Mouse (Mus musculus) megakaryocyte, adult 5-6 weeks (primary cell): Measurements from ENCODE around the gene Pbld1. TPM values are rescaled to one million over a fixed set of nuclear protein-coding genes. Genes with fewer than 3 reads are reported as not detected.

Experiments used
- ATAC-seq: 2 replicates; pipeline ENCODE4 v1.8.0; 2016; ENCODE audit warnings: mild to moderate bottlenecking, inconsistent platforms; ENCODE audit not compliant: poor library complexity, severe bottlenecking
- total RNA-seq, 2 experiments: library from RNA; stranded (forward) in 1 of 2; stranded (reverse) in 1 of 2; fragments of 153-499, 151-499 nt in 1 of 2; fragments of 221-1000, 200-1000 nt in 1 of 2; gene quantifications; 2 replicates each; pipeline versions ENCODE4 v1.2.3 to v1.2.4; 2015 to 2017

Gene Pbld1
- 3.8 and 5.2 TPM in 2 replicates for total RNA-seq (2015)
- 1.7 and 2.0 TPM in 2 replicates for total RNA-seq (2017)

DNA sequence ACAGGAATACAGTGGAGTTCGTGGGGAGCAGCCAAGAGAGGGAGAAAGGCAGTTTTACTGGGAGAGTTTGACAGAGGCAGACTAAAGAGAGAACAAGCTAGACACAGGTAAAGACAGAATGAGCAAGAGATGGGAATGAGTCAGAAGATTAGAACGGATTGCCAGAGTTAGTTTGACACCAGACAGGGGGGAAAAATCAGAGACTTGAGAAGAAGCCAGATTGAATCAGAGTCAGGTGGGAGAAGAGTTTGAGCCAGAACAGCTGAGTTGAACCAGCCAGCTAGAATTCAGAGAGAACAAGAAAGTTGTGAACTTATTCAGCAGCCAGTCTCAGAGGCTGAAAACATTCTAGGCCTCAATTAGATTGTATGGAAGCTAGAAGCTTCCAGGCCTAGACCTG is at the start of gene Pbld1:
Gene Pbld1, plus strand, starts transcription at position 301 of the 400 bp plus-strand sequence.
- ATAC-seq: no peak

DNA sequence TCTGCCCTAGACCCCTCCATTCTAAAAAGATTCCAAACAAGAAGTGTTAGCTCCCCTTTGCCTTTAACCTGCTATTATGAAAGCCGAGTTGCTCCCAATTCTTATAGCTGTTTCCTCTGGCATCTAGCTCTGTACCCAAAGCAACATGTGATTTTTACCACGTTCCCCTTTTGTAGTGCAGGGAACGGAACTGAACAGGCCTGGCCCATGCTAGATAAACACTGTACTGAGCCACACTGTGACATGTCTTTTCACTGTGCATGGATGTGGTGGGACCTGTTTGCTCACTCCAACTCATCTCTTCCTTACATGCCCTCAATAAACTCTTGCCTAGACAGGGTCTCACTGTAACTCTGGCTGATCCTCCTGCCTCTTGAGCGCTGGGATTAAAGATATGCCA is 49.7 kb upstream of the Pbld1 start:
- no peak for ATAC-seq

DNA sequence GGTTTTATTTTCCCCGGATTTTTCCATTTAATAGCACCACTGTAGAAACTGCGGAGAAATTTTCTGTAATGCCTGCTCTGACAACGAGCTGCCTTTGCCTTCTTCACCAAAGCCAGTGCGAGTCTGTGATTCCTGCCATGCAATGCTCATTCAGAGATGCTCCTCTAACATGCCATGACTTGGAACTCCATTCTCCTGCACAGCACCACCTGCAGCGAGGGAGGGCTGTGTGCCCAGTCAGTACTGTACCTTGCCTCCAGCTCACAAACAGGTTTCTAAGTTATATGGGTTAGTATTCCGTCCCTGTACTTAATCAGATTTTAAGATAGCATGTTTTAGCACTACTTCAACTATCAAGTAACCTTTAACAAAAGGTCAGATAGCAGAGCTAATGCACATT is 48.4 kb upstream of the Pbld1 start:
- ATAC-seq: no peak

DNA sequence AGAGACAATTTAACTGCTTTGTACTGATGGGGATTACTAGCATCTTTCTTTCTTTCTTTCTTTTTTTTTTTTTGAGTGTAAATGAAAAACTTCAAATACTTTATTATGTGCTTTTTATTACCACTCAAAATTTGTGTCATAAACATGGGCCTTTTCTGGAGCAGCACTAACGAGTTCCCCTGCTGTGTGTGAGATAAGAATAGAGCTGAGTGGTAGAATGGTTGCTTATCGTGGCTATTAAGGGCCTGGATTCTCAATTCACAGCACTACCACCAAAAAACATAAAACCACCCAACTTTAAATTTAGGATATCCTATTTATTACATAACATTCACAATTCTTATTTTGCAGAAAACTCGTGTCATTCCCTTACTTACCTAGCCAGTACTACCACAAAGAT is 46.5 kb upstream of the Pbld1 start:
- no peak for ATAC-seq

DNA sequence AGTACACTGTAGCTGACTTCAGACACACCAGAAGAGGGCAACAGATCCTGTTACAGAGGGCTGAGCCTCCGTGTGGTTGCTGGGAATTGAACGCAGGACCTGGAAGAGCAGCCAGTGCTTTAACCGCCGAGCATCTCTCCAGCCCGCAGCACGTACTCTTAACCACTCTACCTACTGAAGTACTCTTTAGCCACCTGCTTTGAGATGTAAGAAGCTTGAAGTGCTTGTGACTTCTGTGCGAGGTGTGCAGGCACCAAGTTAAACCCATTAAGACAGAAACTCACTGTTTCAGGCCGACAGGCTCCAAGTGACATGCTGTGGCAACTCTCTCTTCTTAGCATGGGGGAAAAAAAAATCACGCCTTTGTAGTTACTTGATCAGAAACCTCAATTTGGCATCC is 45.8 kb upstream of the Pbld1 start:
- ATAC-seq: no peak

DNA sequence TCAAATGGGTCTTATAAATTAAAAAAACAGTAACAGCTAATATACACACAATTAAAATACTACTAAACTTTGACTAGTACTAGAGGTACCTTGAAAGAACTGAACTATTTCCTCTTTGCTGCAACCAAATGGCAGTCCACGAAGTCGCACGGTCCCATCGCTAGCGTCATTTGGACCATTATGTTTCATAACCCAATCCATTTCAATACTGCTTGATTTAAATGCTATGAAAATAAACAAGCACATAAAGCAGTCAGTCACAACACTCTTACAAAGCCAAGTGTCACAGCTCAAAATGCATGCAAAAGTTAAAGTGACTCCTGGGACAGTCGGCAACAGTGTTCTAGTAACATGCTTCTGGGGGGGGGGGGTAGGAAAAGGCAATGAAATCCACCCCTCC is 40.7 kb upstream of the Pbld1 start:
- ATAC-seq: no peak

DNA sequence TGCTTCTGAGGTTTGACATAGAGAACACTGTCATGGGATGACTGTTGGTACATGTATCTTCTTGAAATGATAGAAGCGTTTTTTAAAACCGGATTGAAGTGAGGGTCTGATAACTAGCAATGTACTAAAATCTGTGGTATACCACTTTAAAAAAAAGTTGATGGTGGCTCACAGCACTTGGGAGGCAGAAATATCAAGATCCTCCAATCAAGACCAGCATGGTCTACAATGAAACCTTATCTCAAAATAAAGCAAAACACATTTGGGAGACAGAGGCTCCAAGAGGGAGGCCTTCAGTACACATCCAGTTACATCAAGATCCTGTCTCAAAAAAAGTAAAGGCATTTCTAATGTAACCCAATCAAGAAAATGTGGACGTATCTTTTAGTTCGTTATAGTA is 38.3 kb upstream of the Pbld1 start:
- ATAC-seq: no peak

DNA sequence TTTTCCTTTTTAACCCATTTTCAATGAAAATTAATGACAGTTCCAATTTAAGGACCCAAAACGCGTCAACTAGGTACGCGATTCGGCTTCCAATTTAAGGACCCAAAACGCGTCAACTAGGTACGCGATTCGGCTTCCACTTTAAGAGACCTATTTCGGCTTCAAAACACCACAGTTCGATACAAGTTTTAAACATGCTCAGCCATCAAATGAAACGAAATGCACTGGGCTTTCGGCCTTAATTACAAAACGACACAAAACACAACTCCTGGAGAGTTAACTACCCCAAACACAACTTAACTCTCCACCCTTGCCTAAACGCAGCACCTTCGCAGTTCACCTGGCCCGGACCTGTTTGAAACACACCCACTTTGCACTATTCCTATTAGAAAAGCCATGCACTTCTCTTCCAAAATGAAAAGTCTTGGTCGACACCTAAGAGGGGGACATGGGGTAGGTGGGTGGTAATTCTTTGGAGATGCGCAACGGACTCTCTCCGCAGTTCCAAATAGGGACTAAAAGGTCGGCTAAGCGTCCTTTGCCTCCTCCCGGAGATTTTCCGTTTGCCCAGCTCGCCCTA is 37.3 kb upstream of the Pbld1 start:
- ATAC-seq: no peak

DNA sequence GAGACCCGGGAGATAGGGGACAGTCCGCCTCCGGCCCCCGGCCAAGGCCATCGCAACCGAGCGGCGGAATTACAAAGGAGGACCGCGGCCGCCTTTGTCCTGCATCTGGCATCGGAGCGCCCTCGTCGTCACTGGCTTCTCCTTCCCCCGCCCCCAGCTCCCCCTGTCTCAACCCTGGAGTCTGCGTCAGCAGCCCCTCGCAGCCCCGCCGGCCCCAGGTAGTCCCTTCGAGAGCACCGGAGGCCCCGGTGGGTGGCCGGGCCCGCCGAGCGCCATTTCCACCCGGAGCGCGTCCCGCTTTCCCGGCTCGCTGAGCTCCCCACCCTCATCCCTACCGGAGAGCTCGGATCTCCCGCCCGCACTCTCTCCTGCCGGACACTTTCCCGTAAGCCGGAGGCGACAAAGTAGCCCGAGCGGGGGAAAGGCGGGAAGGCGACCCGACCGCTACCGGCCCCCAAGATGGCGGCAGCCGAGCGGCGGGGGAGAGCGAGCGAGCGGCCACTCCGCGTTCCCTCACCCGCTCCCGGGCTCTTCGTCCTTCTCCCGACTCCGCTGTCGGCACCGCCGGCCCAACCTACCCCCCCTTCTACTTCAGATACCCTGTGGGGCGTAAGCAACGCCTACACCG is 36.7 kb upstream of the Pbld1 start:
- peak; percentile 36 for ATAC-seq

DNA sequence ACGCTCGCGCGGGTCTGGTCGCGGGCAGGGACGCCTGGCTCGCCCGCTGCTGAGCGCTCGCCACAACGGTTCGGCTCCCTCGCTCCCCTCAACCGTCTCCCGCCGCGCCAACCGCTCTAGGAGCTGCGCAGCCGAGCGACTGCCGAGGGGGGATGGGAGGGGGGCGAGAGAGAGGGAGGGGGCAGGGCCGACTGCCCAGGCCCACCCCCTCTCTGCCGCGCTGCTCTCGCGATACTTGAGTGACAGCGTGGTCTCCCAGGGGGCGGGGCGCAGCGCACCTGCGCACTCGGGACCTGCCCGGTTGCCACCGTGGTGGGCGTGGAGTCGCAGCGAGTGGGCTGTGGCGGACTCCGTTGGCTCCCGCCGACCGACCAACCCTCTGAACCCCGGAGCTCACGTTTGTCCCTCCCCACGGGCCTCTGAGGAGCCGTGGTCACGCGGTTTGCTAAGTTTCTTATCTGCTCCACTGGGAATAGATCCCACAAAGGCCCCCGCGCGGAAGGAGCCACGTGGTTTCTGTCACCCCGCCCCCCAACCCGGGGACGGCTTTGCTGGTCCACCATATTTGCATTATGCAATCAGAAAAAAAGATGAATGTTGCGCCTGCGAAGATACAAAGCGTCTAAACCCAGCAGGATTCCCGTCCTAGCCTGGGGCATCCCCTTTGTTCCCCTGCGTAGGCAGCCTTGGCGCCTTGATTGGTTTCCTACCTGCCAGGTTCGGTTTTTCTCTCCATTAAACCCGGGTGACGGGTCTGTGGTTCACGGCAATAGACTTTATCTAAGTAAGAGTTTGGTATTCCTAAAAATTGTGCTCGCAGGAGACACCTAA is 36.0 kb upstream of the Pbld1 start, which contains the start of the genes Hnrnph3 and Pbld2:
Gene Hnrnph3, minus strand, starts transcription at position 469 of the 831 bp plus-strand sequence.
Gene Pbld2, plus strand, starts transcription at position 567 of the 831 bp plus-strand sequence.
- peak; percentile 88 for ATAC-seq

DNA sequence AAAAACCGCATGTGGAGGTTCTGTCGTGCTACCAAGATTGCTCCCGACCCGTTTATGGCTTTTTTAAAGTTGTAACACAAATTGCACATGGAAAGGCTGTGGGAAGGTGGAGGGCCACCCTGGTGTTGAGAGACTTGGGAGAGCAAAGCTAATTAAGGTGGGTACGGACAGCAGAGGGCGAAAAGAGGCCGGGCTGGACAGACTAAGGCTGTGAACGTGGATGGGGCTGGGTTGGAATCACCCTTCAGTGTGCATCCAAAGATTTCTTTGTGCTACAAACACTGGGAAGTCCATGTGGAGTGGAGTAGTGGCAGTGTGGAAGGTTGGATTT is 35.4 kb upstream of the Pbld1 start:
- 0 out of 2 replicates have a peak, but pooled peaks have one; percentile 22 for ATAC-seq

DNA sequence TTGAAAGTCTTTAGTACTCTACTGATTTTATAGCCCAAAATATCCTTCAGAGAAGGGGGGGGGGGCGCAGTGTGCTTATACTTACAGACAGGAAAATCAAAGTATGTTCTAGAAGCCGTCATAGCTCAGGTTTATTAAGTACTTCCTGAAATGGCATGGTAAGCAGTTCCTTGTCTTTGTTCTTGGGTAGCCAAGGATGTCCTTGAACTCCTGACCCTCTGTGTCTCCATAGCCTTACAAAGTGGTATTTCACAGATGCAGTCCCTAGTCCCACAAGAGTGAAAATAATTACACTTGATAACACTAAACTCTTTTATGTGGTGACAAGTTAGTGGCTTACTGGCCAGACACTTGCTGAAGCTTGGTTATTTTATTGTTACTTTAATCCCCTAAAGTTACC is 34.9 kb upstream of the Pbld1 start:
- ATAC-seq: no peak

DNA sequence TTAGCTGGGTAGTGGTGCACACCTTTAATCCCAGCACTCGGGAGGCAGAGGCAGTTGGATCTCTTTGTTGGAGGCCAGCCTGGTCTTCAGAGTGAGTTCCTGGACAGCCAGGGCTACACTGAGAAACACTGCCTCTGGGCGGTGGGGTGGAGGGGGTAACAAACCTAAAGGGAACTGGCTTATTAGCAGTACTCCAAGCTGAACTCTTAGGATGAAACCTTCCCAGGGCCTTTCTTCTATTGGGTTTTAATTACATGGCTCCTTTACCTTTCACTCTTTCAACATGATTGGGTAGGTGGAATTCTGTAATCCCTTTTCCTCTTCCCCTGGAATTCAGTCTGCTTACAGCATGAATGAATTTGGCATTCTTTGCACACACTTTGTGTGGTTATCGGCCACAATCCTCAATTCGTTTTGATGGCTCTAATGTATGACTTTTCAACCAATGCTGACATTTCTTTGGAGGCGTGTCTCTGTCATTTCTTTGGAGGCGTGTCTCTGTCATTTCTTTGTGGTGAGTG is 34.4 kb upstream of the Pbld1 start:
- no peak for ATAC-seq

DNA sequence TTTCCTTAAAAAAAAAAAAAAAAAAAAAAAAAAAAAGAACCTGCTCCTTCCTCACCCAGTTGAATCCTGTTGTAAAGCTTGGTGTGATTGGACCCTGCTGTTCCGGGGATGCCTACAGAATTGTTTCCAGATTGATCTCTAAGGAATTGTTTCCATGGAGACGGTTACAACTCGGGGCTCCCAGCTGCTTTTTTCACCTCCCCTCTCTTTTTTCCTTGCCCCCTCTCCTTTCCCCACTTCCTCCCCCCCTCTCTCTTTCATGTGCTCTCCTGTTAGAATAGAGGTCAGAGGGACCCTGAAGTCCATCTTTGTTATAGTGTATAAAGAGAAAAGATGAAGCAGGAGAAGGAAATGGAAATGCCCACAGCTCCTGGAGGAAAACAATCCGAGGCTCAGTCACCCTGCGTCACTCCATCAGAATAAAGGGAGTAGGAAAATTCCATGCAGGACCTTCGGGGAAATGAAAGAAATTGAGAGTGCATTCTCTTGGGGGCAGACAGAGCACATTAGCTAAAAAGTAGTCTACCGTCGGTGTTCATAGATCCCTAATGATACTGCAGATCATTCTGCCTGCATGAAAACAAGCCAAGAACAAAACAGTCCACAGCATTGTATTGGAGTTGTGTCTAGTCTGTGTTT is 33.7 kb upstream of the Pbld1 start:
- no peak for ATAC-seq

DNA sequence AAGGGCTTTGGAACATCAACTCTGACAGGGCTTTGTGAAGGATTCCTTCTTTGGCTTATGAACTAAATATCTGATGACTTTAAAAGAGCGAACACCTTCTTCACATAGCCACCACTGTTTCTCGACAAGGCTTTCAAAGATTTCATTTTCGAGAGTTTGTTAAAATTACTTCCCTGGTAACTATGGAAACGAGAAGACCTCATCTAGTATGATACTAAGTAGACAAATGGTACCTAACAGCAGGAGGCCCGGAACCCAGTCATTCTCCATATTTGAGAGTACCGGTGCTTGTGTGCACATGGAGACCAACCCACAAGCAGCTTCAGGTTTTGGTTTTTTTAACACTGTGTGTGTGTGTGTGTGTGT is 33.2 kb upstream of the Pbld1 start:
- no peak for ATAC-seq

DNA sequence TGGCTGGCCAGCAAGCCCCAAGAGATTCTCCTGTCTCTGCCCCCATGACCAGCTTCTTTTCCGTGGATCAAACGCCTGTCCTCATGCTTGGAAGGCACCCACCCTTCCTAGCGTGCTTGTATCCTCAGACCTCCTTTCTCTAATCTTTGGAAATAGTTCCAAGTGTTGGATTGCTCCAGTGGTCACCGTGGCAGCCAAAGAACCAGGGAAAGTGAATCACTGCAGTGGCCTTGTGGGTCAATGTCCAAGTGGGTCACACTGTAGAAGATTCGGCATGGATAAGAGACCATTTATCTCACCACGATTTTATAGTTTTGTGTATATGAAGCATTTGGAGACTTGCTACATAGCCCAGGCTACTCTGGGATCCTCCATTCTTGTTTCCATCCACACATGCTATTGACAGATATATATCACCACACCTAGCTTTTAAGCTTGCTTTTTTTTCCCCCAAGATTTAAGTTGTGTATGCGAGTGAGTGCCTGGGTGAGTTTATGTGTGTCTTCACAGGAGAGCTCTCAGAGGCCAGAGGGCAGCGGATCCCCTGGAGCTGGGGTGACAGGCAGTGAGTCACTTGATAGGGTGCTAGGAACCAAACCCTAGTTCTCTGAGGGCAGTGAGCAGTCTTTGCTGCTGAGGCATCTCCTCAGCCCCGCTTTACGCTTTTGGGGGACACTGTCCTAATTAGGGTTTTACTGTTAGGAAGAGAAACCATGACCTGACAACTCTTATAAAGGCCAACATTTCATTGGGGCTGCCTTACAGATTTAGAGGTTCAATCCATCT is 32.4 kb upstream of the Pbld1 start:
- ATAC-seq: no peak

DNA sequence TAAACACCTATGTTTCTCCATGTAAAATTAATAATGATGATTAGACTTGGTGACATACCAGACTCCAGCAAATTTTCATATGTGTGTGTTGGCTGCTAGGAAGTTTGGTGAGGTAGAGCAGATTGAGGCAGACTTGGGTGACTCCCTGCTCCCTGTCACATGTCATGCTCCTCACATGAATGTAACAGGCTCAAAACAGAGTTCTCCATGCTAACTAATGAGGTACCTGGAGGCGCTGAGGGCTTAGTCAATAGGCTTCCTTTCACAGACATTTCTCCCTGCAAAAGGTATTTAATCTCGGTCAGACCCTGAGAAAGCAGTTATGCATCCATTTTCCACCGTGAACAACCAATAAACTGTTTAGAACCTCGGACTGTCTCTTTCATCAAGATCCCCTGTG is 31.6 kb upstream of the Pbld1 start:
- no peak for ATAC-seq

DNA sequence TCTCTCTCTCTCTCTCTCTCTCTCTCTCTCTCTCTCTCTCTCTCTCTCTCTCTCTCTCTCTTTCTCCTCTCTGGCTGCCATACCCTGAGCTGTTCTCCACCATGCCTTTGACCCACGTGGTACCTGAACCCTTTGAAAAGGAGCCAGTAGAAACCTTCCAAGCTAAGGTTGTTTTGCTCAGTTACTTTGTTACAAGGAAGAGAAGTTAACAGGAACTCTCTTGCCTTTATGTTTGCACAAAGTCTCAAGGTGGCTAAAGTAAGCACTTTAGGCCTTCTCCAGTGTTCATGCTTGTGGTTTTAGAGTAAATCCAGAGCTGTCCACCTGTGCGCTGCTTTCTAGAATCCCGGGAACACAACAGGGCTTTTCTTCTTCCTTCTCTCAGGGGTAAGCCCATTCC is 27.7 kb upstream of the Pbld1 start:
- no peak for ATAC-seq

DNA sequence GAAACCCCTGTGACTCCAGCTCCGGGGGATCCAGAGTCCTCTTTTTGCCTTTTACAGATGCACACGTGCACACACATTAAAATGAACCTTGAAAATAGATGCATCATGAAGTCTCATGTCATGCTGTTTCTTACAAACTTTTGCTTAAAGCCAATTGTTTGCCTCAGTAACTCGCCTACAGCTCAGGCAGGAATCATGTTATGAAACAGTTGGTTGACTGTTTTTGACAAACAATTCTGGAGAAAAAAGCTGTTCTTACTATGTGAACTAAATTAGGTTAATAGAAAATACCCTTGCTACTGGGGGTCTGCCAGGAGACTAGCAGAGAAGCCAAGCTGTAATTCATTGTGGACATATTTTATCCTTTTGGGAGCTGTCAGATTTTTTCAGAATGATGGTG is 27.0 kb upstream of the Pbld1 start:
- no peak for ATAC-seq

DNA sequence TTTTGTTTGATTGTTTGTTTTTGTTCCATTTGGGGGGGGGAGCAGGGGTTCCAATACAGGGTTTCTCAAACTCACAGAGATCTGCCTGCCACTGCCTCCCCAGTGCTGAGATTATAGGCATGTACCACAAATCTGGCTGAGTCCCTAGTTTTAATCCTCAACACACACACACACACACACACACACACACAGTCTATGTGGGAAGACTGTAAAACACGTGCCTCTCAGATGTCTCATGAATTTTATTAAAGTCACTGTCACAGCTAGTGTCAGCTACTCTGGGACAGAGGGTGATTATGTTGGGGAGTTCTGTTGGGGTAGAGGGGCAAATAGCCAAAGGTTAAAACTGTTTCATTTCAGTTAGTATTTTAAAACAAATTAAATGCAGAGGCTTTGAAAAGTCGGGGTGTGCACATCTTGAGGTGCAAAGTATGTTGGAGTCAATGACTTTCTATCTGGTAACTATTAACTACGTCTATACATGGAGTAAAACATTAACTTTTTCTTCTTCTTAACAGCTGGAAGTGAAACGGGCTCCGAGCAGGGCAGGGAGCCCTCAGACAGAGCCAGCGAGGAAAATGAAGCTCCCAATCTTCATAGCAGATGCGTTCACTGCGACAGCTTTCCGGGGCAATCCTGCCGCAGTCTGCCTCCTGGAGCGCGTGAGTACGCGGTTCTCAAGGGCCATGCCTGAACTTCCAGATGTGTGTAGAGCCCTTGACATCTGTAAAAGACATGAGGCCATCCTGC is 21.2 kb upstream of the Pbld1 start:
- ATAC-seq: no peak
